Mouse (Mus musculus) left cerebral cortex, adult 18-20 months (tissue): ENCODE data around the gene Myo19. TPM values are rescaled to one million over a fixed set of nuclear protein-coding genes. Genes with fewer than 3 reads are reported as not detected.
"Not testable (repeated sequence)": the region's sequence is repeated elsewhere in the genome, so short reads cannot be mapped to it uniquely, and the experiment has no call there.

ENCODE experiments used
- DNase-seq, 2 experiments: peaks; one replicate each; pipeline ENCODE4 v3.0.0; 2021 to 2022; ENCODE audit warnings: low spot score in 2 of 2, mixed read lengths in 1 of 2
- long read RNA-seq, 2 experiments: library from polyadenylated mRNA; stranded (forward); transcript quantifications; one replicate each; pipeline ENCODE4 v2.0.0; 2021
- total RNA-seq, 2 experiments: library from RNA; stranded (reverse); gene quantifications; 2 replicates each; pipeline ENCODE4 v1.2.3; 2021

Gene Myo19
- 10 to 100 TPM; 11.1 to 17.1 TPM for total RNA-seq
- long read RNA-seq, experiment 1, partial matches to known transcripts: 3 of 12 reads
- long read RNA-seq, experiment 1, other reads (novel, unspliced or antisense): 9 of 12 reads
- long read RNA-seq, experiment 2, partial matches to known transcripts: 1 of 5 reads
- long read RNA-seq, experiment 2, other reads (novel, unspliced or antisense): 4 of 5 reads

- peak; percentile 73 to 84 for DNase-seq
These were observed at the start of gene Myo19, which contains the start of gene Pigw for GRCm38 (mm10) chr11:84879772-84880464. Gene Myo19 (plus strand): TSS chr11:84880148. Gene Pigw (minus strand): TSS chr11:84880285.

GRCm38 (mm10) chr11:84839330-84839729, 40.6 kb upstream of the Myo19 start:
- DNase-seq: no peak

- DNase-seq: no peak
These were observed 33.0 kb upstream of the Myo19 start for GRCm38 (mm10) chr11:84846741-84847474.

- no peak for DNase-seq
These were observed 32.4 kb upstream of the Myo19 start for GRCm38 (mm10) chr11:84847475-84848090.

- no peak for DNase-seq
These were observed 24.7 kb upstream of the Myo19 start for GRCm38 (mm10) chr11:84855285-84855684.

- DNase-seq: no peak
These were observed 14.7 kb upstream of the Myo19 start for GRCm38 (mm10) chr11:84865268-84865667.

- no peak for DNase-seq
These were observed 12.4 kb upstream of the Myo19 start for GRCm38 (mm10) chr11:84867586-84867985.

GRCm38 (mm10) chr11:84868786-84869259, 11.1 kb upstream of the Myo19 start:
- no peak for DNase-seq

- DNase-seq: peak; percentile 83 to 92
These were observed 10.3 kb upstream of the Myo19 start for GRCm38 (mm10) chr11:84869537-84870232.

GRCm38 (mm10) chr11:84870337-84871043, 9.5 kb upstream of the Myo19 start, which contains the start of gene Ggnbp2:
Gene Ggnbp2 (minus strand): TSS chr11:84870817.
- peak; percentile 82 to 89 for DNase-seq

GRCm38 (mm10) chr11:84871046-84871445, 8.9 kb upstream of the Myo19 start:
- DNase-seq: peak in 1 of 2 experiments; percentile 18

GRCm38 (mm10) chr11:84871548-84872069, 8.3 kb upstream of the Myo19 start:
- no peak for DNase-seq

GRCm38 (mm10) chr11:84873042-84873833, 6.7 kb upstream of the Myo19 start:
- no peak for DNase-seq

- not testable (repeated sequence) for DNase-seq
These were observed 3.9 kb upstream of the Myo19 start for GRCm38 (mm10) chr11:84876020-84876419.

- DNase-seq: no peak
These were observed 759 bp upstream of the Myo19 start for GRCm38 (mm10) chr11:84879007-84879771.

- no peak for DNase-seq
These were observed 565 bp downstream of the Myo19 start for GRCm38 (mm10) chr11:84880465-84880961.

- no peak for DNase-seq
These were observed 1.0 kb downstream of the Myo19 start for GRCm38 (mm10) chr11:84880971-84881370.

GRCm38 (mm10) chr11:84882346-84882745, 2.4 kb downstream of the Myo19 start:
- DNase-seq: no peak
